Mouse (Mus musculus): Measurements from ENCODE around the gene Dcaf6.

DNA sequence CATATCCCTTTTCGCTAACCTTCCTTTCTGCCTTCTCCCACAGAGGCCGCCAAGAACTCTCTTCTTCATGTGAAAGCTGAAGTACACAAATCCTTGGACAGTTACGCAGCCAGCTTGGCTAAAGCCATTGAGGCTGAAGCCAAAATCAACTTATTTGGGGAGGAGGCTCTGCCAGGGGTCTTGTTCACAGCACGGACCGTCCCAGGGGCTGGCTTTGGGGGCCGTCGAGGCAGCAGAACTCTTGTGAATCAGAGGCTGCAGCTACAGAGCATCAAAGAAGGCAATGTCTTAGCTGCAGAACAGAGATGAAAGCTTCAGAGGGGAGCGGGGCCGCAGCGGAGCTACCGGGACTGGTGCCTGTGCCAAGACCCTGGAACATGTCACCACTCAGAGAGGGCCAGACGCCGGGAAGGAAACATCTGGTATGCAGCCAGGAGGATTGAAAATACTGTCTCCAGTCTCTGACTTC, 138.8 kb downstream of the Dcaf6 start:
- TF ChIP-seq CTCF (IDR thresholded peaks at IDR 0.05; ENCODE audit: borderline replicate concordance, insufficient read depth, low read depth, low read length) (no peak), POLR2A (IDR thresholded peaks at IDR 0.05; ENCODE audit: borderline replicate concordance, insufficient read depth, low read length) (no peak)
